9 mouse cellular contexts compared by ENCODE assay signal in genomic region chr19:26846017-26846285, GRCm38 (mm10). TPM values are rescaled to one million over a fixed set of nuclear protein-coding genes. Genes with fewer than 3 reads are reported as not detected.
DNase-seq lines count a peak whose midpoint lies in the region; ATAC-seq and TF ChIP-seq lines count a peak whose summit lies in the region.
"Had no signal": no experiment of that assay in that cellular context is flagged by ENCODE, and none has a peak within 500 bp of the region (broad histone marks: within the 10 kb centered on the region; RNA-seq: fewer than 3 reads in every experiment).

No protein-coding gene starts in this region.

- TF ChIP-seq CTCF in lung, embryonic 14.5 days (IDR thresholded peaks at IDR 0.05; ENCODE audit: low read depth): no peak
- no peak for TF ChIP-seq CTCF in olfactory bulb, adult 2 months (IDR thresholded peaks at IDR 0.05; ENCODE audit: insufficient read depth, low read depth, low read length)

- ATAC-seq in lung, embryonic 14.5 days (ENCODE audit: insufficient read depth): no peak; the same call in 1 of the 2 replicates
- ATAC-seq in forebrain, embryonic 13.5 days: no peak
- no peak for ATAC-seq in limb, embryonic 14.5 days (ENCODE audit: low FRiP score, low read depth)

- H3K36me3 ChIP-seq in lung, embryonic 14.5 days (ENCODE audit: insufficient read depth): no peaks in the 10 kb centered on the region
- no peaks in the 10 kb centered on the region for H3K36me3 ChIP-seq in forebrain, embryonic 13.5 days (ENCODE audit: poor library complexity, severe bottlenecking)
- no peaks in the 10 kb centered on the region for H3K36me3 ChIP-seq in limb, embryonic 14.5 days (ENCODE audit: control insufficient read depth, insufficient read depth, low read length)

- H3K4me2 ChIP-seq in lung, embryonic 14.5 days: peak overlapping the region; percentile 70
- H3K4me2 ChIP-seq in forebrain, embryonic 13.5 days: peak overlapping the region; percentile 62
- H3K4me2 ChIP-seq in limb, embryonic 14.5 days (replicated peaks; ENCODE audit: low read depth, low read length, severe bottlenecking): peak overlapping the region; percentile 50

- WGBS in lung, embryonic 14.5 days: 7% methylated on average over 1 of the region's 1 CpGs
- WGBS in forebrain, embryonic 13.5 days: 4% methylated on average over 1 of the region's 1 CpGs
- 0% methylated on average over 1 of the region's 1 CpGs for WGBS in limb, embryonic 14.5 days
- WGBS in olfactory bulb, adult 2 months: 0% methylated on average over 1 of the region's 1 CpGs

- no peaks in the 10 kb centered on the region for H3K27me3 ChIP-seq in lung, embryonic 14.5 days (ENCODE audit: insufficient read depth, low read length)
- H3K27me3 ChIP-seq in forebrain, embryonic 13.5 days: no peaks in the 10 kb centered on the region
- no peaks in the 10 kb centered on the region for H3K27me3 ChIP-seq in limb, embryonic 14.5 days (ENCODE audit: control insufficient read depth, insufficient read depth, low read length)

- peak overlapping the region; percentile 56 for H3K9ac ChIP-seq in lung, embryonic 14.5 days
- H3K9ac ChIP-seq in forebrain, embryonic 13.5 days: peak overlapping the region; percentile 63
- peak overlapping the region; percentile 70 for H3K9ac ChIP-seq in limb, embryonic 14.5 days (ENCODE audit: low read depth, low read length, severe bottlenecking)

- peak overlapping the region; percentile 92 for H3K27ac ChIP-seq in lung, embryonic 14.5 days (ENCODE audit: low read depth)
- peak overlapping the region; percentile 97 for H3K27ac ChIP-seq in forebrain, embryonic 13.5 days
- H3K27ac ChIP-seq in limb, embryonic 14.5 days (replicated peaks; ENCODE audit: low read depth, low read length): peak overlapping the region; percentile 82
- H3K27ac ChIP-seq in olfactory bulb, adult 2 months (ENCODE audit: insufficient read depth, low read depth, low read length): peak overlapping the region; percentile 86; the same call in 1 of the 2 replicates

- no peak for DNase-seq in lung, embryonic 14.5 days
- no peak for DNase-seq in lung, postnatal 25 days (ENCODE audit: low spot score)
- no peak for DNase-seq in limb, embryonic 14.5 days (ENCODE audit: low spot score)
- no peak for DNase-seq in Muller cell, postnatal 12 days (ENCODE audit: inconsistent ontology term)
- no peak for DNase-seq in cerebellum, postnatal 10 days
- DNase-seq in testis, postnatal 14 days (ENCODE audit: low spot score): no peak

- TF ChIP-seq POLR2A in limb, embryonic 14.5 days (IDR thresholded peaks at IDR 0.05; ENCODE audit: borderline replicate concordance, extremely low read depth, insufficient read depth, insufficient read length): no peak
- TF ChIP-seq POLR2A in olfactory bulb, adult 2 months (IDR thresholded peaks at IDR 0.05; ENCODE audit: insufficient read depth, low read depth, low read length): no peak

- H3K4me3 ChIP-seq in lung, embryonic 14.5 days (ENCODE audit: low read depth, low read length): peak overlapping the region; percentile 39
- H3K4me3 ChIP-seq in forebrain, embryonic 13.5 days: peak overlapping the region; percentile 39
- peak overlapping the region; percentile 47 for H3K4me3 ChIP-seq in limb, embryonic 14.5 days (replicated peaks; ENCODE audit: low read length)
- H3K4me3 ChIP-seq in olfactory bulb, adult 2 months (ENCODE audit: insufficient read depth, low read depth, low read length): peak overlapping the region; percentile 53; the same call in 1 of the 2 replicates

- H3K4me1 ChIP-seq in lung, embryonic 14.5 days (ENCODE audit: insufficient read depth): peaks cover 4% of the 10 kb centered on the region; the same call in 1 of the 2 replicates
- H3K4me1 ChIP-seq in forebrain, embryonic 13.5 days: peaks cover 27% of the 10 kb centered on the region
- H3K4me1 ChIP-seq in limb, embryonic 14.5 days (ENCODE audit: control insufficient read depth, insufficient read depth, low read length): peaks cover 12% of the 10 kb centered on the region
- peaks cover 3% of the 10 kb centered on the region for H3K4me1 ChIP-seq in olfactory bulb, adult 2 months (ENCODE audit: control insufficient read depth, insufficient read depth, low read length)

- H3K9me3 ChIP-seq in lung, embryonic 14.5 days (ENCODE audit: low read depth, low read length): no peaks in the 10 kb centered on the region
- no peaks in the 10 kb centered on the region for H3K9me3 ChIP-seq in forebrain, embryonic 13.5 days (replicated peaks)
- no peaks in the 10 kb centered on the region for H3K9me3 ChIP-seq in limb, embryonic 14.5 days (ENCODE audit: control insufficient read depth, low read length)

RNA-seq across cellular contexts. Expression of gene Gm815, which starts 39.7 kb away (rescaled TPM):
- polyA plus RNA-seq in lung, embryonic 14.5 days (2014; fragmentation: Nextera tagmentation; extraction: Ambion mirVana): 0.33 TPM in 1 of 2 replicates, not detected in the other
- polyA plus RNA-seq in forebrain, embryonic 13.5 days (2015; fragmentation: Nextera tagmentation; extraction: Ambion mirVana): not detected in 2 replicates
- polyA plus RNA-seq in limb, embryonic 14.5 days (2012; rRNA removed): not detected in 2 replicates
- not detected in 2 replicates for polyA plus RNA-seq in limb, embryonic 14.5 days (2014; fragmentation: Nextera tagmentation; extraction: Ambion mirVana)
- polyA plus RNA-seq in olfactory bulb, adult 2 months (2012; ENCODE audit: insufficient read depth, insufficient read length, low replicate concordance, missing spikeins): not detected in 2 replicates
- polyA plus RNA-seq: gonadal fat pad, adult 2 months had no signal
